Mouse (Mus musculus) CH12.LX (cell line): Measurements from ENCODE around the gene Gm10964. TPM values are rescaled to one million over a fixed set of nuclear protein-coding genes. Genes with fewer than 3 reads are reported as not detected.

Experiments
- DNase-seq: peaks from one replicate; pipeline ENCODE4 v3.0.0-alpha.2; 2013; ENCODE audit errors: extremely low read depth
- H3K27ac ChIP-seq: 2 replicates; pipeline ENCODE4 v1.5.1; 2012; ENCODE audit warnings: low read depth, mild to moderate bottlenecking, control low read depth, moderate library complexity; ENCODE audit not compliant: insufficient read depth
- H3K27me3 ChIP-seq: replicated peaks from 2 replicates; pipeline ENCODE3; 2012; ENCODE audit warnings: inconsistent platforms
- H3K36me3 ChIP-seq, 2 experiments: replicated peaks in 1 of 2; 2 replicates each; pipeline versions ENCODE3 to v1.6.1; 2012; ENCODE audit warnings: inconsistent platforms in 1 of 2, low read length in 1 of 2, mild to moderate bottlenecking in 1 of 2, mixed read lengths in 1 of 2, moderate library complexity in 1 of 2; ENCODE audit not compliant: control insufficient read depth in 1 of 2, insufficient read depth in 1 of 2
- H3K4me1 ChIP-seq, 2 experiments: 2 replicates each; pipeline ENCODE4 v1.6.1; 2012; ENCODE audit warnings: inconsistent platforms in 1 of 2, moderate library complexity in 1 of 2; ENCODE audit not compliant: insufficient read depth in 2 of 2, control insufficient read depth in 1 of 2
- H3K4me2 ChIP-seq: 2 replicates; pipeline ENCODE4 v1.6.1; 2012; ENCODE audit warnings: low read depth, mild to moderate bottlenecking, control low read depth; ENCODE audit not compliant: poor library complexity, insufficient read depth, severe bottlenecking
- H3K4me3 ChIP-seq, 3 experiments: fragments of 150-350 bp in 1 of 3; sonication (generic) in 1 of 3; replicated peaks in 1 of 3; 2 replicates each; pipeline versions ENCODE3 to v1.5.1; 2011 to 2012; ENCODE audit warnings: low read depth in 2 of 3, low read length in 2 of 3, mild to moderate bottlenecking in 2 of 3, moderate library complexity in 2 of 3, control low read depth in 1 of 3, improper control_type of control experiment in 1 of 3, inconsistent platforms in 1 of 3, mixed read lengths in 1 of 3; ENCODE audit not compliant: poor library complexity in 1 of 3
- H3K79me2 ChIP-seq: replicated peaks from 2 replicates; pipeline ENCODE4 v1.6.1; 2012; ENCODE audit warnings: mild to moderate bottlenecking, moderate library complexity; ENCODE audit not compliant: control insufficient read depth, poor library complexity, insufficient read depth, severe bottlenecking; ENCODE audit errors: extremely low read depth
- H3K9ac ChIP-seq: 2 replicates; pipeline ENCODE4 v1.6.1; 2012; ENCODE audit warnings: low read depth, mild to moderate bottlenecking, control low read depth, moderate library complexity; ENCODE audit not compliant: insufficient read depth
- H3K9me3 ChIP-seq: replicated peaks from 2 replicates; pipeline ENCODE3; 2012; ENCODE audit warnings: low read length, inconsistent platforms, mixed read lengths
- BHLHE40 ChIP-seq: IDR thresholded peaks from 2 replicates; pipeline ENCODE4 v1.6.1; 2011; ENCODE audit warnings: mild to moderate bottlenecking, low read depth, low read length, improper control_type of control experiment
- CHD2 ChIP-seq: IDR thresholded peaks from 2 replicates; pipeline ENCODE4 v1.6.1; 2011; ENCODE audit warnings: low read length, improper control_type of control experiment
- E2F4 ChIP-seq: IDR thresholded peaks from 2 replicates; pipeline ENCODE4 v1.6.1; 2011; ENCODE audit warnings: low read depth, low read length, improper control_type of control experiment; ENCODE audit not compliant: insufficient replicate concordance
- ELF1 ChIP-seq: IDR thresholded peaks from 2 replicates; pipeline ENCODE4 v1.6.1; 2014; ENCODE audit warnings: low read depth, mild to moderate bottlenecking, inconsistent platforms, low read length, improper control_type of control experiment
- EP300 ChIP-seq: IDR thresholded peaks from 2 replicates; pipeline ENCODE4 v1.6.1; 2011; ENCODE audit warnings: low read length, improper control_type of control experiment
- ETS1 ChIP-seq: conservative IDR thresholded peaks from 2 replicates; pipeline ENCODE4 v1.6.1; 2012; ENCODE audit warnings: low read depth, mild to moderate bottlenecking, inconsistent platforms, low read length, improper control_type of control experiment, moderate library complexity
- GABPA ChIP-seq: IDR thresholded peaks from 2 replicates; pipeline ENCODE4 v1.6.1; 2012; ENCODE audit warnings: low read depth, low read length, improper control_type of control experiment, inconsistent platforms; ENCODE audit not compliant: insufficient replicate concordance
- HCFC1 ChIP-seq: IDR thresholded peaks from 2 replicates; pipeline ENCODE4 v1.6.1; 2012; ENCODE audit warnings: low read depth, mild to moderate bottlenecking, inconsistent platforms, low read length, improper control_type of control experiment
- IRF4 ChIP-seq: IDR thresholded peaks from 2 replicates; pipeline ENCODE4 v1.6.1; 2014; ENCODE audit warnings: low read depth, mild to moderate bottlenecking, inconsistent platforms, low read length, improper control_type of control experiment
- JUN ChIP-seq: IDR thresholded peaks from 2 replicates; pipeline ENCODE4 v1.6.1; 2011; ENCODE audit warnings: low read depth, mild to moderate bottlenecking, low read length, improper control_type of control experiment, moderate library complexity; ENCODE audit not compliant: insufficient read depth
- KAT2A ChIP-seq: IDR thresholded peaks from 2 replicates; pipeline ENCODE4 v1.6.1; 2012; ENCODE audit warnings: low read length, improper control_type of control experiment, inconsistent platforms; ENCODE audit not compliant: insufficient replicate concordance
- MAZ ChIP-seq: IDR thresholded peaks from 2 replicates; pipeline ENCODE4 v1.6.1; 2012; ENCODE audit warnings: low read depth, mild to moderate bottlenecking, inconsistent platforms, low read length, improper control_type of control experiment, moderate library complexity
- MEF2A ChIP-seq: IDR thresholded peaks from 2 replicates; pipeline ENCODE4 v1.6.1; 2014; ENCODE audit warnings: low read depth, mild to moderate bottlenecking, inconsistent platforms, low read length, improper control_type of control experiment, borderline replicate concordance
- MXI1 ChIP-seq: IDR thresholded peaks from 2 replicates; pipeline ENCODE4 v1.6.1; 2011; ENCODE audit warnings: mild to moderate bottlenecking, low read depth, low read length, improper control_type of control experiment
- MYC ChIP-seq: IDR thresholded peaks from 2 replicates; pipeline ENCODE4 v1.6.1; 2011; ENCODE audit warnings: low read depth, mild to moderate bottlenecking, improper control_type of control experiment, low read length
- POLR2A ChIP-seq: IDR thresholded peaks from 2 replicates; pipeline ENCODE4 v1.6.1; 2011; ENCODE audit warnings: low read depth, mild to moderate bottlenecking, improper control_type of control experiment, low read length
- POLR2AphosphoS2 ChIP-seq: IDR thresholded peaks from 2 replicates; pipeline ENCODE4 v1.6.1; 2011; ENCODE audit warnings: low read depth, low read length, improper control_type of control experiment
- RAD21 ChIP-seq: IDR thresholded peaks from 2 replicates; pipeline ENCODE4 v1.6.1; 2011; ENCODE audit warnings: low read depth, mild to moderate bottlenecking, low read length, improper control_type of control experiment, moderate library complexity
- RCOR1 ChIP-seq: conservative IDR thresholded peaks from 2 replicates; pipeline ENCODE4 v1.6.1; 2012; ENCODE audit warnings: low read depth, mild to moderate bottlenecking, inconsistent platforms, low read length, improper control_type of control experiment
- SIN3A ChIP-seq: IDR thresholded peaks from 2 replicates; pipeline ENCODE4 v1.6.1; 2012; ENCODE audit warnings: low read length, improper control_type of control experiment, inconsistent platforms
- SMC3 ChIP-seq: IDR thresholded peaks from 2 replicates; pipeline ENCODE4 v1.6.1; 2011; ENCODE audit warnings: low read depth, low read length, improper control_type of control experiment
- TBP ChIP-seq: conservative IDR thresholded peaks from 2 replicates; pipeline ENCODE4 v1.6.1; 2011; ENCODE audit warnings: low read depth, low read length, improper control_type of control experiment
- TCF12 ChIP-seq: IDR thresholded peaks from 2 replicates; pipeline ENCODE4 v1.6.1; 2014; ENCODE audit warnings: low read depth, mild to moderate bottlenecking, inconsistent platforms, low read length, improper control_type of control experiment
- UBTF ChIP-seq: IDR thresholded peaks from 2 replicates; pipeline ENCODE4 v1.6.1; 2012; ENCODE audit warnings: low read depth, mild to moderate bottlenecking, inconsistent platforms, low read length, improper control_type of control experiment, moderate library complexity
- USF1 ChIP-seq: IDR thresholded peaks from 2 replicates; pipeline ENCODE4 v1.6.1; 2014; ENCODE audit warnings: low read depth, mild to moderate bottlenecking, inconsistent platforms, low read length, improper control_type of control experiment
- USF2 ChIP-seq: conservative IDR thresholded peaks from 2 replicates; pipeline ENCODE4 v1.6.1; 2011; ENCODE audit warnings: low read depth, low read length, improper control_type of control experiment
- ZC3H11A ChIP-seq: IDR thresholded peaks from 2 replicates; pipeline ENCODE4 v1.6.1; 2012; ENCODE audit warnings: low read depth, mild to moderate bottlenecking, inconsistent platforms, low read length, improper control_type of control experiment
- ZKSCAN1 ChIP-seq: IDR thresholded peaks from 2 replicates; pipeline ENCODE4 v1.6.1; 2012; ENCODE audit warnings: low read depth, inconsistent platforms, low read length, improper control_type of control experiment, borderline replicate concordance
- ZMIZ1 ChIP-seq: IDR thresholded peaks from 2 replicates; pipeline ENCODE4 v1.6.1; 2012; ENCODE audit warnings: low read depth, mild to moderate bottlenecking, inconsistent platforms, low read length, improper control_type of control experiment
- ZNF384 ChIP-seq: IDR thresholded peaks from 2 replicates; pipeline ENCODE4 v1.6.1; 2012; ENCODE audit warnings: low read depth, low read length, improper control_type of control experiment, inconsistent platforms
- dilution Hi-C: fragments of 300-500 bp; cut with MboI; formaldehyde crosslinking; loops from 2 replicates; pipeline ENCODE4 v1.14.3; 2020; ENCODE audit warnings: low sequenced_read_pairs; ENCODE audit not compliant: extremely low pct_unique_long_range_greater_than_20kb, extremely low pct_ligation_motif_present
- in situ Hi-C: fragments of 300-500 bp; cut with MboI; formaldehyde crosslinking; loops from 3 replicates; pipeline ENCODE4 v1.14.3; 2019; ENCODE audit warnings: low sequenced_read_pairs, low pct_ligation_motif_present, low pct_unique_long_range_greater_than_20kb, mixed read lengths
- polyA plus RNA-seq: library from polyadenylated mRNA; unstranded; fragments of >175 nt; gene quantifications from 2 replicates; pipeline ENCODE4 v1.2.1, GENCODE M21; 2012; ENCODE audit warnings: low read depth; ENCODE audit not compliant: insufficient read length
- total RNA-seq, 2 experiments: library from RNA; depleted of rRNA; stranded (reverse); fragments of 300-350 nt in 1 of 2; fragments of >200 nt in 1 of 2; gene quantifications; 2 replicates each; pipeline ENCODE4 v1.2.3; 2012 to 2014

Gm10964 gene
- total and polyA plus RNA-seq, 3 experiments, result not detected

DNA sequence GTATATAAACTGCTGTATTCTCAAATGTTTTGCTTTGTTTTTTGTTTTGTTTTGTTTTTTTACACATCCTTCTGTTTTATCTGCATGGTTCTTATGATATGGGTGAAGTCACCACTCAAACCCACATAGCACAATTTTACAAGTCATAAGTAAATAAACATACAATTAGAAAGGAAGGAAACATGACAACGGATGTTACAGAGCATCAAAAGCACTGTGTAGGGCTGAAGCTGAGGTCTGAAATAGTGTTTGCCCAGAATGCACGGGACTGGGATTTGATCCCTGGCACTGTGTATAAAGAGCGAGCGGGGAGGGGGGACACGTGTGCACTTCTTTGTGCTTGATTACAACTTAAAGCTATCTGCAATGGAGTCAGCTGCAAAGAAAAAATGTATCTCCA lies 41.6 kb downstream of the Gm10964 start:
- in situ Hi-C loops (no loop called here), dilution Hi-C loops (no loop called here)
- Histone ChIP-seq H3K27me3 (no peaks in the 10 kb centered on the region), H3K9me3 (no peaks in the 10 kb centered on the region), H3K79me2 (peaks cover 88% of the 10 kb centered on the region), H3K4me1 (peaks cover 33 to 85% of the 10 kb centered on the region in 2 experiments), H3K4me3 (no peak overlapping the region), H3K9ac (peak overlapping the region; percentile 59; the same call in 1 of the 2 replicates), H3K4me2 (peak overlapping the region; percentile 61), H3K27ac (0 out of 2 replicates have a peak overlapping the region, but pooled peaks have one; percentile 52), H3K36me3 (peaks cover 11 to 16% of the 10 kb centered on the region in 2 experiments)
- DNase-seq, result no peak
- TF ChIP-seq HCFC1 (no peak), BHLHE40 (peak; percentile 42)

DNA sequence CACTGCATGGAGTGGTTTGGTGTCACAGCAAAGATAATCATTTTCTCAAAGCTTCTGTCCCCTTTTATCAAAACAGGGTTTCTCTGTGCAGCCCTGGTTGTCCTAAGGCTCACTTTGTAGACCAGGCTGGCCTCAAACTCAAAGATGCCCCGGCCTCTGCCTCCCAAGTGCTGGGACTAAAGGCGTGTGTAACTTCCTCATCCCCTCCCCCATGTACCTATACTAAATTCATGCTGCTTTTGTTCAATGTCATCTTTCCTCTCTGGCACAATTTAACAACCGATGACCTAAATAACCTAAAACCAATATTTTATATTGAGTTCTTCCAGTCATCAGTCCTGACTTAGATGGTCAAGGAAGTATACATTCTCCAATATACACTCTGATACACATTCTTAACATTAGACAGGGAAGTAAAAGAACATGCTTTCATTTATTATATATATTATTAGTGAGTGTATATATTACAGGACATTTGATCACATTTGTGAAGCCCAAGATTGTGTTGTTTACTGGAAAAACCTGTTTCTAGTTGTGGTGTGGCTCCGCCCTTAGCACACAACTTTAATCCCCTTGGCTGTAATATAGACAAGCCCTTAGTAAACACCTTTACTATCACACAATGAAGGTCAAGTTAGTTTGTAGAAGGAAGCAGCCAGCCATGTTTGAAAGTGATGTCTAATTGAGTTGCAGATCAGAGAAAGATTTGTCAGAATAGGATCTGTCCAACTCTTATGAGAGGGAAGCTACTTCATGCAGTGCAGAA lies 43.9 kb downstream of the Gm10964 start:
- in situ Hi-C loops, result no loop called here
- Histone ChIP-seq H3K4me3 (no peak overlapping the region), H3K36me3 (peaks cover 0 to 5% of the 10 kb centered on the region in 2 experiments), H3K4me2 (peak overlapping the region; percentile 64; the same call in 1 of the 2 replicates), H3K27me3 (no peaks in the 10 kb centered on the region), H3K27ac (peak overlapping the region; percentile 75), H3K4me1 (peaks cover 26 to 91% of the 10 kb centered on the region in 2 experiments), H3K79me2 (peaks cover 93% of the 10 kb centered on the region), H3K9me3 (no peaks in the 10 kb centered on the region), H3K9ac (no peak overlapping the region)
- dilution Hi-C loops, result no loop called here
- DNase-seq, result no peak
- TF ChIP-seq EP300 (peak; percentile 39), TBP (no peak), ZKSCAN1 (no peak), TCF12 (0 out of 2 replicates have a peak, but pooled peaks have one; percentile 26), SMC3 (no peak), IRF4 (no peak), MEF2A (no peak), ZC3H11A (no peak), GABPA (no peak), POLR2AphosphoS2 (no peak), MAZ (no peak), MYC (0 out of 2 replicates have a peak, but pooled peaks have one; percentile 41), CHD2 (peak; percentile 60; the same call in 1 of the 2 replicates), JUN (no peak), ELF1 (peak; percentile 60; the same call in 1 of the 2 replicates), UBTF (no peak), ETS1 (no peak), KAT2A (no peak), E2F4 (no peak), BHLHE40 (0 out of 2 replicates have a peak, but pooled peaks have one; percentile 10), POLR2A (no peak), HCFC1 (no peak), RAD21 (no peak), RCOR1 (0 out of 2 replicates have a peak, but pooled peaks have one; percentile 34), ZNF384 (no peak), USF1 (no peak), USF2 (no peak), MXI1 (peak; percentile 50; the same call in 1 of the 2 replicates), ZMIZ1 (no peak), SIN3A (no peak; the same call in 1 of the 2 replicates)
